Mouse (Mus musculus) ES-Bruce4 (cell line): ENCODE data around the gene Ankfn1.

Experiments used
- CTCF ChIP-seq: IDR thresholded peaks from one replicate; pipeline ENCODE4 v1.8.1; 2011; ENCODE audit warnings: low read depth, low read length
- EP300 ChIP-seq: IDR thresholded peaks from 2 replicates; pipeline ENCODE4 v1.6.1; 2011; ENCODE audit warnings: low read depth, low read length; ENCODE audit not compliant: insufficient read depth
- POLR2A ChIP-seq: IDR thresholded peaks from one replicate; pipeline ENCODE4 v1.8.1; 2011; ENCODE audit warnings: low read length; ENCODE audit not compliant: insufficient read depth

GRCm38 (mm10) chr11:89551441-89551840, 226.0 kb downstream of the Ankfn1 start:
- TF ChIP-seq POLR2A (no peak), EP300 (no peak), CTCF (no peak)
